Mouse (Mus musculus) liver, embryonic 15.5 days (tissue): ENCODE results near the gene Krtap19-3. TPM values are rescaled to one million over a fixed set of nuclear protein-coding genes. Genes with fewer than 3 reads are reported as not detected.

Experiments used
- polyA plus RNA-seq: library from polyadenylated mRNA; unstranded; fragments of >200 nt; fragmentation: Nextera tagmentation; extraction: Ambion mirVana; gene quantifications from 2 replicates; pipeline ENCODE4 v1.2.1, GENCODE M21; 2015

The Krtap19-3 gene
- polyA plus RNA-seq, 1 experiment from 2014 or later, result not detected

Other genes with a start within 250 kb of the Krtap19-3 start
- not detected in 2 replicates for gene Krtap26-1, start 230.2 kb downstream of the Krtap19-3 start, polyA plus RNA-seq
- gene Krtap27-1, start 206.4 kb downstream of the Krtap19-3 start, polyA plus RNA-seq, result not detected in 2 replicates
- not detected in 2 replicates for gene 2310061N02Rik, start 170.1 kb downstream of the Krtap19-3 start, polyA plus RNA-seq
- gene Krtap13-1, start 149.2 kb downstream of the Krtap19-3 start, polyA plus RNA-seq, result not detected in 2 replicates
- gene Krtap13, start 126.4 kb downstream of the Krtap19-3 start, polyA plus RNA-seq, result 0.31 TPM in 1 of 2 replicates, not detected in the other
- 0.29 TPM in 1 of 2 replicates, not detected in the other for gene 2310034C09Rik, start 119.2 kb downstream of the Krtap19-3 start, polyA plus RNA-seq
- gene 2310057N15Rik, start 103.8 kb downstream of the Krtap19-3 start, polyA plus RNA-seq, result not detected in 2 replicates
- not detected in 2 replicates for gene Gm5965, start 100.1 kb downstream of the Krtap19-3 start, polyA plus RNA-seq
- gene Gm20741, start 65.8 kb downstream of the Krtap19-3 start, polyA plus RNA-seq, result 0.21 TPM in 1 of 2 replicates, not detected in the other
- not detected in 2 replicates for gene Krtap15, start 57.8 kb downstream of the Krtap19-3 start, polyA plus RNA-seq
- gene Krtap14, start 51.9 kb downstream of the Krtap19-3 start, polyA plus RNA-seq, result not detected in 2 replicates
- gene Krtap19-1, start 8.6 kb downstream of the Krtap19-3 start, polyA plus RNA-seq, result not detected in 2 replicates
- not detected in 2 replicates for gene Krtap19-2, start 3.8 kb downstream of the Krtap19-3 start, polyA plus RNA-seq
- not detected in 2 replicates for gene Krtap19-4, start 7.1 kb upstream of the Krtap19-3 start, polyA plus RNA-seq
- gene Krtap19-5, start 18.4 kb upstream of the Krtap19-3 start, polyA plus RNA-seq, result not detected in 2 replicates
- gene Krtap19-9b, start 54.2 kb upstream of the Krtap19-3 start, polyA plus RNA-seq, result not detected in 2 replicates
- gene Krtap16-3, start 84.8 kb upstream of the Krtap19-3 start, polyA plus RNA-seq, result not detected in 2 replicates
- gene Krtap22-2, start 132.7 kb upstream of the Krtap19-3 start, polyA plus RNA-seq, result not detected in 2 replicates
- gene Gm10229, start 137.2 kb upstream of the Krtap19-3 start, polyA plus RNA-seq, result not detected in 2 replicates
- gene Krtap6-1, start 153.7 kb upstream of the Krtap19-3 start, polyA plus RNA-seq, result not detected in 2 replicates
- not detected in 2 replicates for gene Gm10228, start 163.4 kb upstream of the Krtap19-3 start, polyA plus RNA-seq
- not detected in 2 replicates for gene Krtap6-5, start 169.8 kb upstream of the Krtap19-3 start, polyA plus RNA-seq
- gene 1110025L11Rik, start 186.0 kb upstream of the Krtap19-3 start, polyA plus RNA-seq, result not detected in 2 replicates
- gene Krtap6-3, start 206.0 kb upstream of the Krtap19-3 start, polyA plus RNA-seq, result not detected in 2 replicates